Mouse (Mus musculus): Measurements from ENCODE around the gene Gm37240. TPM values are rescaled to one million over a fixed set of nuclear protein-coding genes. Genes with fewer than 3 reads are reported as not detected.

Gm37240 gene
- polyA plus RNA-seq, 2 experiments from 2014 or later: 3.6 to 5.5 TPM

- ATAC-seq: no peak
These were observed 322.7 kb downstream of the Gm37240 start for GRCm38 (mm10) chr3:85564603-85565002.

- no peak for ATAC-seq
These were observed 333.5 kb downstream of the Gm37240 start for GRCm38 (mm10) chr3:85553731-85554277.

GRCm38 (mm10) chr3:85551352-85551751, 336.0 kb downstream of the Gm37240 start:
- ATAC-seq: no peak

- ATAC-seq: no peak
These were observed 337.0 kb downstream of the Gm37240 start for GRCm38 (mm10) chr3:85550312-85550711.

GRCm38 (mm10) chr3:85543652-85544051, 343.7 kb downstream of the Gm37240 start:
- ATAC-seq: no peak

- ATAC-seq: no peak
These were observed 344.6 kb downstream of the Gm37240 start for GRCm38 (mm10) chr3:85542765-85543164.

- no peak for ATAC-seq
These were observed 351.4 kb downstream of the Gm37240 start for GRCm38 (mm10) chr3:85535621-85536520.

GRCm38 (mm10) chr3:85535042-85535441, 352.3 kb downstream of the Gm37240 start:
- ATAC-seq: no peak

GRCm38 (mm10) chr3:85532376-85532775, 354.9 kb downstream of the Gm37240 start:
- ATAC-seq: no peak

- no peak for ATAC-seq
These were observed 356.6 kb downstream of the Gm37240 start for GRCm38 (mm10) chr3:85530601-85531161.

- no peak for ATAC-seq
These were observed 365.9 kb downstream of the Gm37240 start for GRCm38 (mm10) chr3:85521311-85521907.

- no peak for ATAC-seq
These were observed 368.6 kb downstream of the Gm37240 start for GRCm38 (mm10) chr3:85518668-85519067.

- ATAC-seq: no peak
These were observed 369.2 kb downstream of the Gm37240 start for GRCm38 (mm10) chr3:85518072-85518471.

GRCm38 (mm10) chr3:85516739-85517396, 370.4 kb downstream of the Gm37240 start:
- ATAC-seq: no peak

- no peak for ATAC-seq
These were observed 372.6 kb downstream of the Gm37240 start for GRCm38 (mm10) chr3:85514700-85515099.

- no peak for ATAC-seq
These were observed 378.5 kb downstream of the Gm37240 start for GRCm38 (mm10) chr3:85508717-85509279.

GRCm38 (mm10) chr3:85500096-85500495, 387.2 kb downstream of the Gm37240 start:
- no peak for ATAC-seq

GRCm38 (mm10) chr3:85496146-85496545, 391.2 kb downstream of the Gm37240 start:
- ATAC-seq: no peak

- no peak for ATAC-seq
These were observed 393.5 kb downstream of the Gm37240 start for GRCm38 (mm10) chr3:85493796-85494195.

GRCm38 (mm10) chr3:85490204-85490603, 397.1 kb downstream of the Gm37240 start:
- no peak for ATAC-seq

GRCm38 (mm10) chr3:85487379-85487778, 399.9 kb downstream of the Gm37240 start:
- ATAC-seq: no peak

GRCm38 (mm10) chr3:85485536-85486190, 401.7 kb downstream of the Gm37240 start:
- no peak for ATAC-seq

Measured in CD4-positive, CD25-positive, alpha-beta regulatory T cell, adult 4 months (primary cell).